Mouse (Mus musculus) right cerebral cortex, postnatal 36 days (tissue): ENCODE measurements around the gene Cdhr2.

Source experiments
- DNase-seq, 2 experiments: peaks; one replicate each; pipeline ENCODE4 v3.0.0; 2022; ENCODE audit warnings: low spot score in 2 of 2, mixed read lengths in 1 of 2

Cdhr2 gene

GRCm38 (mm10) chr13:54783235-54783634 is 82.0 kb downstream of the Cdhr2 start:
- no peak for DNase-seq

- no peak for DNase-seq
Measured at GRCm38 (mm10) chr13:54783698-54784097, 82.4 kb downstream of the Cdhr2 start, which contains the start of gene Eif4e1b. Gene Eif4e1b, plus strand, starts transcription at chr13:54783998.
